Comparison of ENCODE assay signal across 16 mouse cellular contexts in the genomic region with DNA sequence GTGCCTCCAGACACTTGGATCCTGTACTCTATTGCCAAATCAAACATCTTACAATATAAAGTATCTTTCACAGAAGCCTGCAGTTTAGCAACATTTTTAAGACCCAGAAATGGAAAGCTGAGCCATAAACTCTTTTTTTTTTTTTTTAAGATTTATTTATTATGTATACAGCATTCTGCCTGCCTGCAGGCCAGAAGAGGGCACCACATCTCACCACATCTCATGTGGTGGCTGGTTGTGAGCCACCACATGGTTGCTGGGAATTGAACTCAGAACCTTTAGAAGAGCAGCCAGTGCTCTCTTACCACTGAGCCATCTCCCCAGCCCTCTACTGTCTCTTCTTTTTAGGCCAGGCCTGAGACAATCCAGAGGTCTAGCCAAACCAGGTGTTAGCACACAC. TPM values are rescaled to one million over a fixed set of nuclear protein-coding genes. Genes with fewer than 3 reads are reported as not detected.
DNase-seq lines count a peak whose midpoint lies in the region; ATAC-seq and TF ChIP-seq lines count a peak whose summit lies in the region.
"Had no signal": no experiment of that assay in that cellular context is flagged by ENCODE, and none has a peak within 500 bp of the region (broad histone marks: within the 10 kb centered on the region; RNA-seq: fewer than 3 reads in every experiment).

No protein-coding gene starts in this region.

- no peak for TF ChIP-seq EP300 in heart, adult 2 months (IDR thresholded peaks at IDR 0.05; ENCODE audit: insufficient read depth, low read depth, low read length)

- no peaks in the 10 kb centered on the region for H3K27me3 ChIP-seq in heart, adult 2 months (ENCODE audit: control insufficient read depth, insufficient read depth, low read length)
- H3K27me3 ChIP-seq: embryonic facial prominence, embryonic 12.5 days had no signal

- intact Hi-C loops in heart, adult 2 months (cut with DNase I), result loop anchor here (5.0 kb wide), 1 partner anchor 74 kb away; a partner anchor contains a TSS

- DNase-seq in heart, adult 2 months, result no peak
- no peak for DNase-seq in heart, adult 9 months (ENCODE audit: low spot score in 2 of 2)
- no peak for DNase-seq in lung, adult 2 months
- DNase-seq in lung, postnatal 4 days, result no peak
- peak; percentile 55 for DNase-seq in A20 (ENCODE audit: low read depth, low spot score)
- DNase-seq in right cerebral cortex, adult 18-20 months, result no peak
- DNase-seq: cerebellum, postnatal 10 days; heart, postnatal 4 days; kidney, adult 8-10 months had no signal

- peaks cover 7% of the 10 kb centered on the region for H3K4me1 ChIP-seq in heart, adult 2 months (ENCODE audit: control insufficient read depth, insufficient read depth, low read length)
- H3K4me1 ChIP-seq in lung, adult 2 months (ENCODE audit: control insufficient read depth, insufficient read depth, low read length), result peaks cover 7% of the 10 kb centered on the region; the same call in 1 of the 2 replicates
- peaks cover 10% of the 10 kb centered on the region for H3K4me1 ChIP-seq in embryonic fibroblast, embryonic 13.5 days (ENCODE audit: control insufficient read depth, insufficient read depth, low read length)

- no peak for ATAC-seq in frontal cortex, adult (ENCODE audit: low TSS enrichment)
- ATAC-seq: activated CD4-positive, CD25-positive, alpha-beta regulatory T cell, adult 4 months; forebrain, embryonic 16.5 days had no signal

- H3K9ac ChIP-seq in heart, adult 2 months (ENCODE audit: low read depth, low read length), result no peak overlapping the region
- H3K9ac ChIP-seq: embryonic facial prominence, embryonic 12.5 days had no signal

- peaks cover 12% of the 10 kb centered on the region for H3K36me3 ChIP-seq in heart, adult 2 months (ENCODE audit: control insufficient read depth, insufficient read depth, low read length)

- peaks cover 9% of the 10 kb centered on the region for H3K79me2 ChIP-seq in heart, adult 2 months (replicated peaks; ENCODE audit: control insufficient read depth, insufficient read depth, low read length)

- TF ChIP-seq CTCF in heart, adult 2 months (IDR thresholded peaks at IDR 0.05), result peak; percentile 38
- 0 out of 2 replicates have a peak, but pooled peaks have one; percentile 0 for TF ChIP-seq CTCF in lung, adult 2 months (IDR thresholded peaks at IDR 0.05; ENCODE audit: insufficient read depth, low read length)
- TF ChIP-seq CTCF in embryonic fibroblast, embryonic 13.5 days (IDR thresholded peaks at IDR 0.05; ENCODE audit: borderline replicate concordance, insufficient read depth, low read length), result peak; percentile 18; the same call in 1 of the 2 replicates

- TF ChIP-seq POLR2A in heart, adult 2 months (IDR thresholded peaks at IDR 0.05; ENCODE audit: insufficient read depth, low read depth, low read length), result no peak
- no peak for TF ChIP-seq POLR2A in lung, adult 2 months (IDR thresholded peaks at IDR 0.05; ENCODE audit: borderline replicate concordance, extremely low read depth, low read depth, low read length)
- TF ChIP-seq POLR2A in embryonic fibroblast, embryonic 13.5 days (IDR thresholded peaks at IDR 0.05; ENCODE audit: low read depth, low read length), result no peak

- H3K27ac ChIP-seq in heart, adult 2 months, result no peak overlapping the region
- H3K27ac ChIP-seq in embryonic fibroblast, embryonic 13.5 days (ENCODE audit: insufficient read depth, low read length), result no peak overlapping the region
- H3K27ac ChIP-seq: embryonic facial prominence, embryonic 12.5 days had no signal

- no peak overlapping the region for H3K4me3 ChIP-seq in heart, adult 2 months
- H3K4me3 ChIP-seq in lung, adult 2 months (replicated peaks; ENCODE audit: extremely low read depth, low read depth, low read length), result no peak overlapping the region
- no peak overlapping the region for H3K4me3 ChIP-seq in embryonic fibroblast, embryonic 13.5 days (ENCODE audit: insufficient read depth, low read length)
- H3K4me3 ChIP-seq: embryonic facial prominence, embryonic 12.5 days; myocyte had no signal

RNA-seq across cellular contexts. Expression of a gene that starts 26.3 kb away (rescaled TPM):
- total RNA-seq in heart, adult 2 months (2021), result 10 to 100 TPM; 71.6 to 81.7 TPM
- 216 and 414 TPM in 2 replicates for polyA plus RNA-seq in heart, adult 2 months (2012; rRNA removed)
- polyA plus RNA-seq in lung, adult 2 months (2012; rRNA removed), result 357 and 550 TPM in 2 replicates
- 153 and 185 TPM in 2 replicates for polyA plus RNA-seq in embryonic fibroblast, embryonic 13.5 days (2011; ENCODE audit: insufficient read length, low read depth, missing spikeins)

RNA-seq across cellular contexts. Expression of a gene that starts 31.2 kb away (rescaled TPM):
- 10 to 100 TPM; 46.0 to 49.0 TPM for total RNA-seq in heart, adult 2 months (2021)
- 17.1 and 28.8 TPM in 2 replicates for polyA plus RNA-seq in heart, adult 2 months (2012; rRNA removed)
- 22.0 and 24.9 TPM in 2 replicates for polyA plus RNA-seq in lung, adult 2 months (2012; rRNA removed)
- 179 and 182 TPM in 2 replicates for polyA plus RNA-seq in embryonic fibroblast, embryonic 13.5 days (2011; ENCODE audit: insufficient read length, low read depth, missing spikeins)

RNA-seq across cellular contexts. Expression of a gene that starts 31.3 kb away (rescaled TPM):
- total RNA-seq in heart, adult 2 months (2021), result 10 to 100 TPM; 62.1 to 81.1 TPM
- polyA plus RNA-seq in heart, adult 2 months (2012; rRNA removed), result 30.7 and 32.1 TPM in 2 replicates
- 16.7 and 22.2 TPM in 2 replicates for polyA plus RNA-seq in lung, adult 2 months (2012; rRNA removed)
- polyA plus RNA-seq in embryonic fibroblast, embryonic 13.5 days (2011; ENCODE audit: insufficient read length, low read depth, missing spikeins), result 37.7 and 41.1 TPM in 2 replicates

RNA-seq across cellular contexts. Expression of a gene that starts 45.5 kb away (rescaled TPM):
- total RNA-seq in heart, adult 2 months (2021), result 10 to 100 TPM; 84.0 to 93.6 TPM
- polyA plus RNA-seq in heart, adult 2 months (2012; rRNA removed), result 97.6 and 116 TPM in 2 replicates
- 226 and 279 TPM in 2 replicates for polyA plus RNA-seq in lung, adult 2 months (2012; rRNA removed)
- 1,824 and 2,709 TPM in 2 replicates for polyA plus RNA-seq in embryonic fibroblast, embryonic 13.5 days (2011; ENCODE audit: insufficient read length, low read depth, missing spikeins)
- total RNA-seq: granulocyte monocyte progenitor cell, adult 5-6 weeks had no signal
